Mouse (Mus musculus) forebrain, postnatal 0 days (tissue): Measurements from ENCODE around the gene Zfp473. TPM values are rescaled to one million over a fixed set of nuclear protein-coding genes. Genes with fewer than 3 reads are reported as not detected.
A peak's percentile ranks its signal among the peaks of the same experiment; 100 is the strongest.

ENCODE experiments used
- ATAC-seq: fragments of 200-750 bp; cut with Nextera tagmentation; 2 replicates; pipeline ENCODE4 v1.8.0; 2017; ENCODE audit warnings: mild to moderate bottlenecking, moderate library complexity
- DNase-seq: peaks from one replicate; pipeline ENCODE4 v3.0.0-alpha.2; 2015
- H3K27ac ChIP-seq: fragments of 300-500 bp; sonication (generic); 2 replicates; pipeline ENCODE4 v1.5.1; 2014; ENCODE audit warnings: low read depth, mild to moderate bottlenecking, antibody characterized with exemption, low read length, moderate library complexity, mixed read lengths
- H3K27me3 ChIP-seq: fragments of 300-500 bp; sonication (generic); 2 replicates; pipeline ENCODE4 v1.6.1; 2014; ENCODE audit warnings: mild to moderate bottlenecking, low read length, mixed read lengths; ENCODE audit not compliant: insufficient read depth
- H3K36me3 ChIP-seq: fragments of 300-500 bp; sonication (generic); 2 replicates; pipeline ENCODE4 v1.6.1; 2014; ENCODE audit warnings: mild to moderate bottlenecking, moderate library complexity; ENCODE audit not compliant: insufficient read depth
- H3K4me1 ChIP-seq: fragments of 300-500 bp; sonication (generic); 2 replicates; pipeline ENCODE4 v1.6.1; 2014; ENCODE audit warnings: antibody characterized with exemption; ENCODE audit not compliant: insufficient read depth
- H3K4me2 ChIP-seq: fragments of 300-500 bp; sonication (generic); 2 replicates; pipeline ENCODE4 v1.6.1; 2014; ENCODE audit warnings: low read depth, mild to moderate bottlenecking, moderate library complexity
- H3K4me3 ChIP-seq: fragments of 300-500 bp; sonication (generic); 2 replicates; pipeline ENCODE4 v1.5.1; 2014; ENCODE audit warnings: low read depth, low read length, mixed read lengths
- H3K9ac ChIP-seq: fragments of 300-500 bp; sonication (generic); 2 replicates; pipeline ENCODE4 v1.6.1; 2014; ENCODE audit warnings: mild to moderate bottlenecking
- H3K9me3 ChIP-seq: fragments of 300-500 bp; sonication (generic); 2 replicates; pipeline ENCODE4 v1.6.1; 2016; ENCODE audit warnings: low read length
- CTCF ChIP-seq: sonication (generic); IDR thresholded peaks from 2 replicates; pipeline ENCODE4 v1.5.1; 2016; ENCODE audit warnings: antibody characterized with exemption, control low read depth, low read depth
- WGBS: fragments of 180-500 bp; shearing (Covaris S2); extraction: QIAGEN DNeasy Blood & Tissue Kit; methylation state at CpG from one replicate; pipeline ENCODE4 v1.1.7; 2014; 5-methylcytosine and 5-hydroxymethylcytosine counted together
- polyA plus RNA-seq: library from polyadenylated mRNA; unstranded; fragments of >200 nt; fragmentation: Nextera tagmentation; extraction: Ambion mirVana; gene quantifications from 2 replicates; pipeline ENCODE4 v1.2.1, GENCODE M21; 2015
- total RNA-seq: library from RNA; depleted of rRNA; stranded (reverse); fragments of >200 nt; gene quantifications from 2 replicates; pipeline ENCODE4 v1.2.3, GENCODE M21; 2014

Zfp473 gene
- total and polyA plus RNA-seq, 2 experiments from 2014 or later: 0.41 to 2.0 TPM

GRCm38 (mm10) chr7:44770046-44770578 is 19.3 kb upstream of the Zfp473 start:
- peak; percentile 30 for DNase-seq
- TF ChIP-seq CTCF: 0 out of 2 replicates have a peak, but pooled peaks have one; percentile 5
- Histone ChIP-seq H3K4me1 (no peaks in the 10 kb centered on the region), H3K9me3 (no peaks in the 10 kb centered on the region), H3K4me2 (no peak overlapping the region), H3K27me3 (no peaks in the 10 kb centered on the region), H3K27ac (no peak overlapping the region), H3K9ac (no peak overlapping the region), H3K4me3 (no peak overlapping the region), H3K36me3 (peaks cover 47% of the 10 kb centered on the region)
- ATAC-seq: no peak
- WGBS: 13% methylated on average over 6 of the region's 6 CpGs

- no peaks in the 10 kb centered on the region for H3K27me3 ChIP-seq
- no peak overlapping the region for H3K27ac ChIP-seq
- H3K4me2 ChIP-seq: no peak overlapping the region
- ATAC-seq (no peak), DNase-seq (no peak)
- no peak for TF ChIP-seq CTCF
- no peak overlapping the region for H3K4me3 ChIP-seq
- H3K9me3 ChIP-seq: no peaks in the 10 kb centered on the region
- H3K9ac ChIP-seq: no peak overlapping the region
- 91% methylated on average over 5 of the region's 5 CpGs for whole genome bisulfite sequencing
- no peaks in the 10 kb centered on the region for H3K4me1 ChIP-seq
- H3K36me3 ChIP-seq: peaks cover 42% of the 10 kb centered on the region
These were observed 17.3 kb upstream of the Zfp473 start for GRCm38 (mm10) chr7:44768129-44768528.

GRCm38 (mm10) chr7:44760366-44760765 is 9.5 kb upstream of the Zfp473 start:
- Histone ChIP-seq H3K36me3 (peaks cover 59% of the 10 kb centered on the region), H3K4me3 (no peak overlapping the region), H3K9me3 (no peaks in the 10 kb centered on the region), H3K9ac (no peak overlapping the region), H3K4me2 (no peak overlapping the region), H3K27me3 (no peaks in the 10 kb centered on the region), H3K4me1 (no peaks in the 10 kb centered on the region), H3K27ac (no peak overlapping the region)
- DNase-seq (no peak), ATAC-seq (no peak)
- no peak for TF ChIP-seq CTCF

GRCm38 (mm10) chr7:44757164-44757563 is 6.3 kb upstream of the Zfp473 start:
- H3K9me3 ChIP-seq: no peaks in the 10 kb centered on the region
- peaks cover 76% of the 10 kb centered on the region for H3K36me3 ChIP-seq
- no peak overlapping the region for H3K4me2 ChIP-seq
- H3K27me3 ChIP-seq: no peaks in the 10 kb centered on the region
- no peak for DNase-seq
- no peak overlapping the region for H3K9ac ChIP-seq
- H3K27ac ChIP-seq: no peak overlapping the region
- H3K4me3 ChIP-seq: no peak overlapping the region
- WGBS: 89% methylated on average over 2 of the region's 2 CpGs
- no peak for TF ChIP-seq CTCF
- H3K4me1 ChIP-seq: no peaks in the 10 kb centered on the region
- ATAC-seq: no peak

- Histone ChIP-seq H3K4me3 (peak within 1 kb of the TSS; percentile 74), H3K27ac (peak within 1 kb of the TSS; percentile 81), H3K4me2 (peak within 1 kb of the TSS; percentile 66), H3K9ac (peak within 1 kb of the TSS; percentile 71), H3K9me3 (no peaks in the 10 kb centered on the region), H3K27me3 (no peaks in the 10 kb centered on the region), H3K4me1 (peaks cover 4% of the 10 kb centered on the region; the same call in 1 of the 2 replicates), H3K36me3 (0 out of 2 replicates have a peak, but pooled peaks cover 10% of the 10 kb centered on the region)
- TF ChIP-seq CTCF: no peak
- under 1% methylated on average over 43 of the region's 44 CpGs for WGBS
- peak; percentile 95 for DNase-seq
- peak; percentile 95 for ATAC-seq
These were observed 2.5 kb downstream of the Zfp473 start, which contains the start of gene Vrk3 for GRCm38 (mm10) chr7:44748101-44749044. Vrk3 (plus strand) TSS chr7:44748413.

GRCm38 (mm10) chr7:44747115-44747514 is 3.7 kb downstream of the Zfp473 start:
- 68% methylated on average over 4 of the region's 4 CpGs for WGBS
- 0 out of 2 replicates have a peak, but pooled peaks cover under 1% of the 10 kb centered on the region for H3K36me3 ChIP-seq
- H3K4me2 ChIP-seq: no peak overlapping the region
- DNase-seq (no peak), ATAC-seq (no peak)
- TF ChIP-seq CTCF: no peak
- no peak overlapping the region for H3K9ac ChIP-seq
- no peaks in the 10 kb centered on the region for H3K27me3 ChIP-seq
- no peaks in the 10 kb centered on the region for H3K9me3 ChIP-seq
- no peak overlapping the region for H3K27ac ChIP-seq
- peaks cover 4% of the 10 kb centered on the region; the same call in 1 of the 2 replicates for H3K4me1 ChIP-seq
- H3K4me3 ChIP-seq: no peak overlapping the region

GRCm38 (mm10) chr7:44745076-44745475 is 5.8 kb downstream of the Zfp473 start:
- H3K4me1 ChIP-seq: peaks cover 4% of the 10 kb centered on the region; the same call in 1 of the 2 replicates
- ATAC-seq (peak; percentile 86), DNase-seq (peak; percentile 89)
- H3K27me3 ChIP-seq: no peaks in the 10 kb centered on the region
- whole genome bisulfite sequencing: 2% methylated on average over 18 of the region's 18 CpGs
- peak overlapping the region; percentile 52 for H3K9ac ChIP-seq
- no peaks in the 10 kb centered on the region for H3K36me3 ChIP-seq
- TF ChIP-seq CTCF: peak; percentile 87
- H3K4me2 ChIP-seq: peak overlapping the region; percentile 56
- peak overlapping the region; percentile 42 for H3K4me3 ChIP-seq
- H3K27ac ChIP-seq: peak overlapping the region; percentile 64
- H3K9me3 ChIP-seq: no peaks in the 10 kb centered on the region
